Mouse (Mus musculus): ENCODE measurements around the gene Cpsf4. TPM values are rescaled to one million over a fixed set of nuclear protein-coding genes. Genes with fewer than 3 reads are reported as not detected.

Gene Cpsf4
- polyA plus RNA-seq, 1 experiment from 2014 or later = 20.9 TPM

GRCm38 (mm10) chr5:145178461-145178980 lies 11.5 kb downstream of the Cpsf4 start:
- peaks cover 5% of the 10 kb centered on the region; the same call in 1 of the 2 replicates for H3K4me1 ChIP-seq (replicated peaks)

GRCm38 (mm10) chr5:145185244-145185643 lies 18.2 kb downstream of the Cpsf4 start:
- Histone ChIP-seq H3K9me3 (replicated peaks) (no peaks in the 10 kb centered on the region), H3K27ac (no peak overlapping the region), H3K36me3 (peaks cover 79% of the 10 kb centered on the region), H3K27me3 (no peaks in the 10 kb centered on the region), H3K4me3 (no peak overlapping the region), H3K9ac (no peak overlapping the region), H3K4me1 (replicated peaks) (peaks cover 25% of the 10 kb centered on the region), H3K4me2 (no peak overlapping the region)
- 92% methylated on average over 2 of the region's 2 CpGs for WGBS
- no peak for ATAC-seq (replicated peaks; ENCODE audit: insufficient number of reproducible peaks, insufficient read depth, low FRiP score, low read depth)

More at GRCm38 (mm10) chr5:145178461-145178980, 11.5 kb downstream of the Cpsf4 start:
- no peak overlapping the region for H3K27ac ChIP-seq
- no peak overlapping the region for H3K4me2 ChIP-seq
- 83% methylated on average over 18 of the region's 18 CpGs for WGBS
- H3K9ac ChIP-seq = no peak overlapping the region
- no peak for ATAC-seq (replicated peaks; ENCODE audit: insufficient number of reproducible peaks, insufficient read depth, low FRiP score, low read depth)
- H3K27me3 ChIP-seq = no peaks in the 10 kb centered on the region
- no peaks in the 10 kb centered on the region for H3K9me3 ChIP-seq (replicated peaks)
- no peak overlapping the region for H3K4me3 ChIP-seq
- H3K36me3 ChIP-seq = peaks cover 97% of the 10 kb centered on the region

- Histone ChIP-seq H3K4me1 (replicated peaks) (peaks cover 28% of the 10 kb centered on the region), H3K36me3 (peaks cover 44% of the 10 kb centered on the region), H3K9ac (no peak overlapping the region), H3K4me3 (peak overlapping the region; percentile 81; the same call in 1 of the 2 replicates), H3K27ac (no peak overlapping the region), H3K9me3 (replicated peaks) (no peaks in the 10 kb centered on the region), H3K4me2 (peak overlapping the region; percentile 73), H3K27me3 (no peaks in the 10 kb centered on the region)
- 86% methylated on average over 6 of the region's 6 CpGs for WGBS
- no peak for ATAC-seq (replicated peaks; ENCODE audit: insufficient number of reproducible peaks, insufficient read depth, low FRiP score, low read depth)
These were observed 22.4 kb downstream of the Cpsf4 start for GRCm38 (mm10) chr5:145189416-145189815.

GRCm38 (mm10) chr5:145190373-145190772 lies 23.4 kb downstream of the Cpsf4 start:
- ATAC-seq (replicated peaks; ENCODE audit: insufficient number of reproducible peaks, insufficient read depth, low FRiP score, low read depth) = no peak
- Histone ChIP-seq H3K9ac (peak overlapping the region; percentile 91), H3K9me3 (replicated peaks) (no peaks in the 10 kb centered on the region), H3K4me1 (replicated peaks) (peaks cover 28% of the 10 kb centered on the region), H3K27ac (peak overlapping the region; percentile 88), H3K27me3 (no peaks in the 10 kb centered on the region), H3K36me3 (peaks cover 44% of the 10 kb centered on the region), H3K4me3 (peak overlapping the region; percentile 81), H3K4me2 (peak overlapping the region; percentile 73)
- WGBS = 18% methylated on average over 5 of the region's 5 CpGs

- WGBS = under 1% methylated on average over 41 of the region's 41 CpGs
- ATAC-seq (replicated peaks; ENCODE audit: insufficient number of reproducible peaks, insufficient read depth, low FRiP score, low read depth) = peak; percentile 89
- H3K9me3 ChIP-seq (replicated peaks) = no peaks in the 10 kb centered on the region
These were observed 24.1 kb downstream of the Cpsf4 start for GRCm38 (mm10) chr5:145190875-145191798.

GRCm38 (mm10) chr5:145191962-145192361 lies 24.9 kb downstream of the Cpsf4 start, which contains the start of gene Atp5j2:
Atp5j2 (minus strand) TSS chr5:145192062.
- Histone ChIP-seq H3K9me3 (replicated peaks) (no peaks in the 10 kb centered on the region), H3K27me3 (no peaks in the 10 kb centered on the region), H3K4me3 (peak within 1 kb of the TSS; percentile 81), H3K4me2 (peak within 1 kb of the TSS; percentile 73), H3K4me1 (replicated peaks) (peaks cover 25% of the 10 kb centered on the region), H3K27ac (peak within 1 kb of the TSS; percentile 88), H3K9ac (peak within 1 kb of the TSS; percentile 91), H3K36me3 (peaks cover 36% of the 10 kb centered on the region)
- ATAC-seq (replicated peaks; ENCODE audit: insufficient number of reproducible peaks, insufficient read depth, low FRiP score, low read depth) = no peak
- 91% methylated on average over 2 of the region's 2 CpGs for WGBS

More at GRCm38 (mm10) chr5:145190875-145191798, 24.1 kb downstream of the Cpsf4 start:
- Histone ChIP-seq H3K27ac (peak overlapping the region; percentile 88), H3K36me3 (peaks cover 44% of the 10 kb centered on the region), H3K27me3 (no peaks in the 10 kb centered on the region), H3K9ac (peak overlapping the region; percentile 91), H3K4me1 (replicated peaks) (peaks cover 28% of the 10 kb centered on the region), H3K4me3 (peak overlapping the region; percentile 81), H3K4me2 (peak overlapping the region; percentile 73)

- ATAC-seq (replicated peaks; ENCODE audit: insufficient number of reproducible peaks, insufficient read depth, low FRiP score, low read depth) = no peak
- Histone ChIP-seq H3K36me3 (peaks cover 13% of the 10 kb centered on the region), H3K4me1 (replicated peaks) (peaks cover 16% of the 10 kb centered on the region), H3K4me2 (peak overlapping the region; percentile 94), H3K9me3 (replicated peaks) (no peaks in the 10 kb centered on the region), H3K4me3 (peak overlapping the region; percentile 92), H3K27ac (no peak overlapping the region), H3K9ac (no peak overlapping the region), H3K27me3 (no peaks in the 10 kb centered on the region)
- 71% methylated on average over 7 of the region's 7 CpGs for WGBS
These were observed 33.4 kb downstream of the Cpsf4 start for GRCm38 (mm10) chr5:145200387-145200786.

GRCm38 (mm10) chr5:145201321-145201991 lies 34.4 kb downstream of the Cpsf4 start, which contains the start of gene Zkscan14:
Zkscan14 (minus strand) TSS chr5:145201868.
- no peak for ATAC-seq (replicated peaks; ENCODE audit: insufficient number of reproducible peaks, insufficient read depth, low FRiP score, low read depth)
- H3K36me3 ChIP-seq = peaks cover 6% of the 10 kb centered on the region; the same call in 1 of the 2 replicates
- WGBS = under 1% methylated on average over 37 of the region's 37 CpGs
- peak within 1 kb of the TSS; percentile 92 for H3K4me3 ChIP-seq
- H3K9me3 ChIP-seq (replicated peaks) = no peaks in the 10 kb centered on the region
- peak within 1 kb of the TSS; percentile 72 for H3K27ac ChIP-seq
- H3K9ac ChIP-seq = peak within 1 kb of the TSS; percentile 72
- H3K27me3 ChIP-seq = no peaks in the 10 kb centered on the region
- H3K4me2 ChIP-seq = peak within 1 kb of the TSS; percentile 94
- H3K4me1 ChIP-seq (replicated peaks) = peaks cover 24% of the 10 kb centered on the region

GRCm38 (mm10) chr5:145202446-145202845 lies 35.4 kb downstream of the Cpsf4 start:
- Histone ChIP-seq H3K9ac (no peak overlapping the region), H3K27ac (no peak overlapping the region), H3K9me3 (replicated peaks) (no peaks in the 10 kb centered on the region), H3K4me3 (no peak overlapping the region), H3K27me3 (no peaks in the 10 kb centered on the region), H3K36me3 (peaks cover 8% of the 10 kb centered on the region; the same call in 1 of the 2 replicates), H3K4me2 (no peak overlapping the region), H3K4me1 (replicated peaks) (peaks cover 24% of the 10 kb centered on the region)
- 49% methylated on average over 3 of the region's 3 CpGs for WGBS
- no peak for ATAC-seq (replicated peaks; ENCODE audit: insufficient number of reproducible peaks, insufficient read depth, low FRiP score, low read depth)

GRCm38 (mm10) chr5:145203936-145204691 lies 37.1 kb downstream of the Cpsf4 start, which contains the start of gene Zkscan5:
Zkscan5 (plus strand) TSS chr5:145204562.
- Histone ChIP-seq H3K36me3 (peaks cover 13% of the 10 kb centered on the region; the same call in 1 of the 2 replicates), H3K4me1 (replicated peaks) (peaks cover 24% of the 10 kb centered on the region), H3K27me3 (no peaks in the 10 kb centered on the region), H3K27ac (peak within 1 kb of the TSS; percentile 93), H3K9me3 (replicated peaks) (no peaks in the 10 kb centered on the region), H3K9ac (peak within 1 kb of the TSS; percentile 70), H3K4me3 (peak within 1 kb of the TSS; percentile 75), H3K4me2 (peak within 1 kb of the TSS; percentile 84)
- WGBS = under 1% methylated on average over 22 of the region's 22 CpGs
- ATAC-seq (replicated peaks; ENCODE audit: insufficient number of reproducible peaks, insufficient read depth, low FRiP score, low read depth) = peak; percentile 96
